Mouse (Mus musculus) lung, postnatal 0 days (tissue): ENCODE data around the gene Irak1.

ENCODE experiments used
- CTCF ChIP-seq: IDR thresholded peaks from 2 replicates; pipeline ENCODE4 v1.5.1; 2016; ENCODE audit warnings: antibody characterized with exemption, mild to moderate bottlenecking
- EP300 ChIP-seq: IDR thresholded peaks from 2 replicates; pipeline ENCODE4 v1.6.1; 2016; ENCODE audit warnings: antibody characterized with exemption, mild to moderate bottlenecking, control low read depth

DNA sequence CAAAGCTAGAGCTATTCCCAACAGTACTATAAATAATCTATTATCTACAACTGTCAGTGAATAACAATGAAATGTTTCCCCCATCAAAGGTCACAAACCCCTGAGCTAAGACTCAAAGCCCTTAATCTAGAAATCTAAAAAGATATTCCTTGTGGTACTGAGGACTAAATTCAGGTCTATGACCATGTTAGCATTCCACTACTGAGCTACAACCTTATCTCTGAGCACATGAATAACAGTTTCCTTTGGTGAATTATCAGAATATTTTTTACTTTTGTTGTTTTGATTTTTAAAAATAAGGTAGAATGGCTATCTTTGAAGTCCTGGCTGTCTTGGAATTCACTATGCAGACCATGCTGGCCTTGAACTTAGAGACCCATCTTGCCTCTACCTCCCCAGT, 47.1 kb upstream of the Irak1 start:
- no peak for TF ChIP-seq CTCF
- TF ChIP-seq EP300 = no peak
